Mouse (Mus musculus): ENCODE measurements around the gene Eif5b. TPM values are rescaled to one million over a fixed set of nuclear protein-coding genes. Genes with fewer than 3 reads are reported as not detected.
"Not testable (repeated sequence)": the region's sequence is repeated elsewhere in the genome, so short reads cannot be mapped to it uniquely, and the experiment has no call there.

Gene Eif5b
- total RNA-seq, 2 experiments from 2014 or later = 31.6 to 36.5 TPM

GRCm38 (mm10) chr1:38000844-38001243 lies 3.0 kb downstream of the Eif5b start:
- no peak for DNase-seq
- intact Hi-C loops (cut with DNase I) = no loop called here

DNA sequence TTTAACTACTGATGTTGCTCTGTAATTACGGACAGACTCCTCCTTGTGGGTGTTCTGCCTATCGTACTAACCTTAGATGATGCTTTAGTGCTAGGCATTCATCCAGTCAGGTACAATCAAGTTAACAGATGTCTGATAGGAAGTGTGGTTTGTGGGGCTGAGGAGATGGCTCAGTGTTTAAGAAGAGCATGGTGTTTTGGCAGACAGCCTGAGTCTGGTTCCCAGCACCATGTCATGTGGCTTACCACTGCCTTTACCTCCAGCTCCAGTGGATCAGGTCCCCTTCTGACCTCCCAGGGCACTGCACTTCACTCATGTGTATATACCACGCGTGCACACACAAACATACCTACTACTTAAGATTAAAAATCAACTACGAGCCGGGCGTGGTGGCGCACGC lies 4.1 kb downstream of the Eif5b start:
- intact Hi-C loops (cut with DNase I) = no loop called here
- DNase-seq = no peak

DNA sequence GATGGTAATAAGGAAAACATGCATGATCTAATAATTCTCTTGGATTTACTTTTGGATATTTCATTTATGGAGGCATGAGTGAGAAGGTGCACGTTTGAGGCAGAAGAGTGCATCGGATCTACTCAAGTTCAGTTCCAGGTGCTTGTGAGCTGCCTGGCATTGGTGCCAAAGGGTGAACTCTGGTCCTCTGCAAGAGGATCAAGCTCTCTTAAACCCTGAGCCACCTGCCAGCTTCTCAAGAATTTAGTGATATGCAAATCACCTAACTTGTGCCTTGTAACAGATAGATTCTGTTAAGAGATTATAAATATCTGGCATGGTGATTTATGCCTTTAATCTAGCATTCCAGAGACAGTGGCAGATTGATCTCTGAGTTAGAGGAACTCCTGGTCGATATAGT lies 5.2 kb downstream of the Eif5b start:
- no peak for DNase-seq
- intact Hi-C loops (cut with DNase I) = no loop called here

GRCm38 (mm10) chr1:38006741-38007140 lies 8.9 kb downstream of the Eif5b start:
- DNase-seq = no peak
- intact Hi-C loops (cut with DNase I) = no loop called here

DNA sequence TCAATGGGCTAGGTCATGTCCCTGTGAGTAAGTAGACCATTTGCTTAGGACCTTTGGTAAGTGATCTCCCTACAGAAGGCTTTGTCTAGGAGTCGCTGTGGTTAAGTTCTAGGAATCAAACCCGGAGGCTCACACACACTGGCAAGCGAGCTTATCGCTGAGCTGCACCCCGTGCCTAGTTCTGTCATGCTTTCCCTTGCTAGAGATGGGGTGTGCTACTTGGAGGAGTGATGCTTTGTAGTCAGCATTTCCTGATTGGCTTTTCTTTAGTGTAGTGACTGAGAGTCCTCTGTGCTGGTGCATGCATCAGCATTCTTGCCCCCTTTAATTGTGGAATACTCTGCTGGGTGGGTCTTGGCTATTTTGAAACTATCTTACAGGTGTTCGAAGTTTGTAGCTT lies 13.8 kb downstream of the Eif5b start:
- intact Hi-C loops (cut with DNase I) = no loop called here
- no peak for DNase-seq

DNA sequence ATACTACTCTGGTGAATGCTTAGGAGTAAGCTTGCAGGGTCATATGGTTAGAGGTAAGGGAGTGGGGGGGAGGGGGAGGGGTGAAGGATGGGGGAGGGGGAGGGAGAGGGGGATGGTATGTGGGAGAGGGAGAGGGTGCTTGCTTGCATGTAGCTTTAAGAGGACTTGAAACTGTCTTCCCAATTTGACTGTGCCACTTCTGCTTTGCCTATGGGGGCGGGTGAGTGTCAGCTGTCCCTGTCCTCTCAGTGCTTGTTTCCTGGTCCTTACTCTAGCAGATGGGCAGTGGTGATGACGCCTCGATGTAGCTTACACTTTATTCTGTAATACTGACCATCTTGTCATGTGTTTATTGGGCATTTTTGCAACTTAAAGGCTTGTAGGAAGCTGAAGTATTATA lies 14.3 kb downstream of the Eif5b start:
- intact Hi-C loops (cut with DNase I) = no loop called here
- no peak for DNase-seq

- intact Hi-C loops (cut with DNase I) = no loop called here
Observed at GRCm38 (mm10) chr1:38012509-38012908, 14.7 kb downstream of the Eif5b start.

DNA sequence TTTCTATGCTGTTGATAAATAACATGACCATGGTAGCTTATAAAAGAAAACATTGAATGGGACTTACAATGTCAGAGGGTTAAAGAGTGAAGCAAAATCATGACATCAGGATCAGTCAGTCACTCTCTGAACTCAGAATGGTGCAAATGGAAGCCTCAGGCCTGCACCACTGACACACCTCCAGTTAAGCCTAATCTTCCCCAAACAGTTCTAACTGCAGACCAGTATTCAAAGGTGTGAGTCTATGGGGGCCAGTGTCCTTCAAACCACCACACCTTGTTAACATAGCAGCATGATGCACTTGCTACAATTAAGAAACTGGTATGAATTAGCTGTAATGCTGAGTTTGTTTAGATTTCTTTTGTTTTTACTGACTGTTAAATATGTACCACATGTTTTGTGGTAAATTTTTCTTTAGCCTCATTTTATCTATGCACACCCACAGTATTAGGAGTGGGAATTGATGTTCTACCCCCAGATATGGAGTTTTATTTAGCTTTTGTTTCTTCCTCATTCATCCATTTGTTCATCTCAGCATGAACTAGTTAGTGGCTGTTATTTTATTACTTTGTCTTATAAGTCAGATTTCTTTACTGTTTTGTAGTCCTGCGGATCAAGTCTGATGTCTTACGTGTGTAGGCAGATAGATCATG lies 16.9 kb downstream of the Eif5b start:
- intact Hi-C loops (cut with DNase I) = no loop called here
- DNase-seq = no peak

More at GRCm38 (mm10) chr1:38012509-38012908, 14.7 kb downstream of the Eif5b start:
- no peak for DNase-seq

- intact Hi-C loops (cut with DNase I) = no loop called here
- DNase-seq = no peak
Observed at GRCm38 (mm10) chr1:38027301-38027700, 29.5 kb downstream of the Eif5b start.

DNA sequence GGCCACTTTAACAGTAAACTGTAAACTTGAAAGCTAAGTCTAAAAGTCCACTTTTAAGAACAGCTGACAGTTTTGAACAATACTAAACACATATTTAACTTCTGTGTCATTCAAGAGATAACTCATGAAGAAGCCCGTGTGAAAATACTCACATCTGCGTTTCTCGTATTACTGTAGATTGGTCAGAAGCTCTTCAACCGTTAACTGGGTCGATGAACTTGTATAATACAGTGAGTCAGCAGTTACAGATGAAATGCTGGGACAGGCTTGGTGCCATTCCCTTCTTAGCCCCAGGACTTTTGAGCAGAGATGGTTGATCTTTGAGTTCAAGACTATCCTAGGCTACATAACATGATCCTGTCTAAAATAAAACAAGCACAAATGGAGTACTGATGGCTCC lies 33.6 kb downstream of the Eif5b start:
- no peak for DNase-seq
- intact Hi-C loops (cut with DNase I) = no loop called here

DNA sequence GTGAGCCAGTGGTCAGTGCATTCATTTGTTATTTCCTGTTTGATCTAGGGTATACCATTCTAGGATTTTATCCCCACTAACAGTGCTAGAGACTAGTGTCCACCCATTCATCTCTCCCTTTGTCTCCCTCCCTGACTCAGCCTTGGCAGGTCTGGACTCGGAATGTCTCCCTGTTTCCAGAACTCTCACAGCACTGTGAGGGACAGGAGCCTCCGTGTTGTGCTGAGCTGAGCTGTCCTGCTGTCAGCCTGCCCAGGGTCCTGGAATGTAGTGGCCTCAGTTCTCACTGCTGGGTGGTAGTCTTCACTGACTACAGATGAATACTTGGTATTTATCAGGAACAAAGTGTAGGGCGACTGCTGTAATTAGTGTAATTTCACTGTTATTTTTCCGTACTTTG lies 37.7 kb downstream of the Eif5b start:
- no peak for DNase-seq
- intact Hi-C loops (cut with DNase I) = no loop called here

GRCm38 (mm10) chr1:38037375-38037774 lies 39.6 kb downstream of the Eif5b start:
- intact Hi-C loops (cut with DNase I) = no loop called here
- no peak for DNase-seq

GRCm38 (mm10) chr1:38038898-38039297 lies 41.1 kb downstream of the Eif5b start:
- intact Hi-C loops (cut with DNase I) = no loop called here
- DNase-seq = no peak

DNA sequence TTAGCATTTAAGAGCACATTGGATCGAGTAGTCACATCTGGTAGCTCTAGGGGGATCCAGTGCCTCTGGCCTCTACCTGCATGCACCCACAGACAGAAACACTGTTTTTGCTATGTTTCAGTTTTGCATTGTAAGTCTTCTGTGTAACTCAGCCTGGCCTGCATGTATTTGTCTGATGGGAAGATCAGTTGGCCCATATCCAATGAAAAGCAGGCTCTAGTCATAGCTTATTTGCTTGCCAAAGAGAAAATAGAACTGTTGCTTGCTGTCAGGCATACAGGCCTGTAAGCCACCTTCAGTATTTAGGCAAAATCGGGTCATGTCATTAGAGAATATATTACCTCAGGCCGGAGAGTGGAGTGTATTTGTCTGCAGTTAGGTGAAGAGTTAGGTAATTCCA lies 50.3 kb downstream of the Eif5b start:
- DNase-seq = no peak
- intact Hi-C loops (cut with DNase I) = no loop called here

DNA sequence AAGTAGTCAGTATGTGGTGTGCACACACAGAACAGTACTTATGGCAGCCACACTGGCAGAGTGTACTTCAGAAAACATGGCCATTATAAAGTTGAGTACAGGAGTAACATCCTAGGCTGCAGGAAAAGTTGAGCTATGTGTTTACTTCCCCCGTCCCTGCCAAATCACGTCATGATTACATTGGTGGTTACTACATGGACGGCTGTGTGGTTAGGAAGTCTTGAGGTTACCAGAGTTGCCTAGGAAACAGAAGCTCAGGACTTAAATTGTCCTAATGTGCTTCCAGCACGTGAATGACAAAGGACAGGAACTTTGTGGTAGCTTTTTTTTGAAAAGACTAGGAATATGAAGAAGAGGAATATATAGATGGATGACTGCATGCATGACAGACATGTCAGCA lies 51.8 kb downstream of the Eif5b start:
- no peak for DNase-seq
- intact Hi-C loops (cut with DNase I) = no loop called here

DNA sequence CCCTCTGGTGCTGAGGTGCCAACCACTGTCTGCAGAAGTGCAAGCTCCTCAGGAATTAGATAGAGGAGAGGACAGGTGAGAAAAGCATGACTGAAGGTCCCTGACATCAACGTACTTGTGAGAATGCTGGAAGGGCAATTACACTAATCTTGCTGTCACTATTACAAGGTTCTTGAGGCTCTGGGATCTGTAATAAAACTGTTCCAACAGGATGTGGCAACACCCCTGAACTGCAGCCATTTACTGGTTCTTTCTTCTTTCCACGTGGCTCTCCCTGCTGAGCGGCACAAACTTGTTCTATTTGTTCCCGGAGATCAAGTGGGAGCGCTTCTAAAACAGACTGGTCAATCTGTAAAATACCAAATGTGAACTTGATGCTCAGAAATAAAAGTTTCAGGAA lies 57.4 kb downstream of the Eif5b start:
- intact Hi-C loops (cut with DNase I) = no loop called here
- no peak for DNase-seq

DNA sequence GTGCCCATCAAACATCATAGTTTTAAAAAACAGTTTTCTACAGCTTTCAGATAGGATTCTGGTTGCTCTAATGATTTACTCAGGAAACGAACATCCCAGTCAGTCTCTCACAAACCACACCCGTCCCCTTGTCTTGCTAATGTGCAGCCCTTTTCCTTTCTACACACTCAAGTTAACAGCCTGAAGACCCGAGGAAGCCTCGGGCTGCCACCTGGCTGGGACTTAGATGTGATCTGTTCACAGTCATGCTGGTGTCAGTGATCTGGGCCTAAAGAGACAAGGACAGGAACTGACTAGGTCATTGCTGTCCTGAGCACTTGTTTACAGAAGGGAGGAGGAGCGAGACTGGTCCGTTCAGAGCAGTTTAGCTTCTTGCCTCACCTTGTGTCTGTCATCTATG lies 60.6 kb downstream of the Eif5b start:
- intact Hi-C loops (cut with DNase I) = no loop called here

GRCm38 (mm10) chr1:38062156-38062555 lies 64.3 kb downstream of the Eif5b start:
- intact Hi-C loops (cut with DNase I) = not testable (repeated sequence)

More for the DNA sequence above, 60.6 kb downstream of the Eif5b start:
- no peak for DNase-seq

GRCm38 (mm10) chr1:38067276-38067675 lies 69.5 kb downstream of the Eif5b start:
- DNase-seq = no peak
- intact Hi-C loops (cut with DNase I) = no loop called here

More at GRCm38 (mm10) chr1:38062156-38062555, 64.3 kb downstream of the Eif5b start:
- DNase-seq = not testable (repeated sequence)

DNA sequence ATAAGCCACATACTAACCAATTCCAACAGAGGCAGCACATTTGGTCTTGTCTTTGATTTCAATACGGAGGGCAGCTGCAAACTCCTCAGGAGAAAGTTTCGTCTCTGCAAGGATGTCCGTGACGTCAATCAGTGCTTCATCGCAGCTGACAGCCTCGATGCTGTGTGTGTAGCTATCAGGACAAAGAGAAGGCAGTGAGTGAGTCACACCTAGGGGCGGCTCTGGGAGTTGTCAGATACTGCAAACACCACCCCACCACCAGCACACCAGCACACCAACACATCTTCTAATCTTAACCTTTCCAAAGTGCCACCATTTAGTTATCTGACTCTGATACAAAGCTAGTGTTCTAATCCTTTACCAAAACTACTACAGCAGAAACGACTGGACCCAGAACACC lies 73.5 kb downstream of the Eif5b start:
- intact Hi-C loops (cut with DNase I) = no loop called here
- no peak for DNase-seq

- intact Hi-C loops (cut with DNase I) = no loop called here
- no peak for DNase-seq
Observed at GRCm38 (mm10) chr1:38081316-38081715, 83.5 kb downstream of the Eif5b start.

- DNase-seq = no peak
- intact Hi-C loops (cut with DNase I) = no loop called here
Observed at GRCm38 (mm10) chr1:38103214-38103613, 105.4 kb downstream of the Eif5b start.

GRCm38 (mm10) chr1:38103813-38104212 lies 106.0 kb downstream of the Eif5b start:
- intact Hi-C loops (cut with DNase I) = no loop called here
- DNase-seq = no peak

All from heart, postnatal 14 days (tissue).